Mouse (Mus musculus) brain, embryonic 14.5 days (tissue): ENCODE data around the gene Sipa1l3.

Experiments
- CTCF ChIP-seq: fragments of 200-500 bp; IDR thresholded peaks from 2 replicates; pipeline ENCODE4 v1.5.1; 2012; ENCODE audit warnings: inconsistent platforms, mild to moderate bottlenecking, moderate library complexity, borderline replicate concordance; ENCODE audit not compliant: insufficient read depth, insufficient read length; ENCODE audit errors: extremely low read depth
- POLR2A ChIP-seq: fragments of 200-500 bp; IDR thresholded peaks from 2 replicates; pipeline ENCODE4 v1.6.1; 2012; ENCODE audit warnings: mild to moderate bottlenecking, inconsistent platforms, borderline replicate concordance; ENCODE audit not compliant: poor library complexity, insufficient read depth, insufficient read length, severe bottlenecking; ENCODE audit errors: extremely low read depth

DNA sequence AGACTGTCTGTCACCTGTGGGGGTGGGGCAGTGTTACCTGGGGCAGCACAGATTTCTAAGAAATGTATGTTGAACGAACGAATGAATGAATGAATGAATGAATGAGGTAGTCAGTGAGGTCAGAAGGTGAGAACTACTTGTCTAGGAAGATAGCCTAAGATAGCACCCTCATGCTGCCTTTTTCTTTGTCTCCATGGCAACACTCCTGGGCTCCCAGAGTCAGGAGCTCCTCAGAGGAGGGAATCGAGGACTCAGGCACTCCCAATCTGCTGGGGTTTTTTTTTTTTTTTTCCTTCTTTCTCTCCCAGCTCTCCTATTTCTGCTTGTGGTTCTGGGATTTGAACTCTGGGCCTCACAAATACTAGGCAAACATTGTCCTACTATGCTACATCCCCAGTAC lies 172.2 kb downstream of the Sipa1l3 start:
- TF ChIP-seq CTCF = no peak
- no peak for TF ChIP-seq POLR2A
